Mouse (Mus musculus) lung, postnatal 0 days (tissue): ENCODE results near the gene Nrxn1. TPM values are rescaled to one million over a fixed set of nuclear protein-coding genes. Genes with fewer than 3 reads are reported as not detected.

Experiments
- ATAC-seq: fragments of 200-750 bp; cut with Nextera tagmentation; 2 replicates; pipeline ENCODE4 v1.8.0; 2017; ENCODE audit warnings: moderate library complexity
- DNase-seq: peaks from one replicate; pipeline ENCODE4 v3.0.0-alpha.2; 2016; ENCODE audit warnings: low spot score
- H3K27ac ChIP-seq: fragments of 300-500 bp; sonication (generic); 2 replicates; pipeline ENCODE4 v1.5.1; 2014; ENCODE audit warnings: antibody characterized with exemption, mild to moderate bottlenecking, low read length, mixed read lengths
- H3K27me3 ChIP-seq: fragments of 300-500 bp; sonication (generic); replicated peaks from 2 replicates; pipeline ENCODE4 v1.6.1; 2014; ENCODE audit warnings: low read length, mixed read lengths; ENCODE audit not compliant: insufficient read depth
- H3K36me3 ChIP-seq: fragments of 300-500 bp; sonication (generic); 2 replicates; pipeline ENCODE4 v1.6.1; 2014; ENCODE audit warnings: low read length, mixed read lengths; ENCODE audit not compliant: insufficient read depth
- H3K4me1 ChIP-seq: fragments of 300-500 bp; sonication (generic); 2 replicates; pipeline ENCODE4 v1.6.1; 2014; ENCODE audit warnings: antibody characterized with exemption, low read depth, low read length, mixed read lengths; ENCODE audit not compliant: insufficient read depth
- H3K4me2 ChIP-seq: fragments of 300-500 bp; sonication (generic); replicated peaks from 2 replicates; pipeline ENCODE4 v1.6.1; 2014; ENCODE audit warnings: low read depth, mild to moderate bottlenecking, low read length, moderate library complexity, mixed read lengths
- H3K4me3 ChIP-seq: fragments of 300-500 bp; sonication (generic); 2 replicates; pipeline ENCODE4 v1.5.1; 2014; ENCODE audit warnings: low read depth, low read length
- H3K9ac ChIP-seq: fragments of 300-500 bp; sonication (generic); replicated peaks from 2 replicates; pipeline ENCODE4 v1.6.1; 2014; ENCODE audit warnings: low read depth, mild to moderate bottlenecking
- H3K9me3 ChIP-seq: fragments of 300-500 bp; sonication (generic); 2 replicates; pipeline ENCODE4 v1.6.1; 2016; ENCODE audit warnings: low read length, mixed read lengths
- CTCF ChIP-seq: IDR thresholded peaks from 2 replicates; pipeline ENCODE4 v1.5.1; 2016; ENCODE audit warnings: antibody characterized with exemption, mild to moderate bottlenecking
- EP300 ChIP-seq: IDR thresholded peaks from 2 replicates; pipeline ENCODE4 v1.6.1; 2016; ENCODE audit warnings: antibody characterized with exemption, mild to moderate bottlenecking, control low read depth
- WGBS: fragments of 180-500 bp; shearing (Covaris S2); extraction: QIAGEN DNeasy Blood & Tissue Kit; methylation state at CpG from one replicate; pipeline ENCODE4 v1.1.7; 2014; 5-methylcytosine and 5-hydroxymethylcytosine counted together
- polyA plus RNA-seq: library from polyadenylated mRNA; unstranded; fragments of >200 nt; fragmentation: Nextera tagmentation; extraction: Ambion mirVana; gene quantifications from 2 replicates; pipeline ENCODE4 v1.2.1, GENCODE M21; 2015

Nrxn1 gene
- polyA plus RNA-seq, 1 experiment from 2014 or later, result 1.3 TPM

DNA sequence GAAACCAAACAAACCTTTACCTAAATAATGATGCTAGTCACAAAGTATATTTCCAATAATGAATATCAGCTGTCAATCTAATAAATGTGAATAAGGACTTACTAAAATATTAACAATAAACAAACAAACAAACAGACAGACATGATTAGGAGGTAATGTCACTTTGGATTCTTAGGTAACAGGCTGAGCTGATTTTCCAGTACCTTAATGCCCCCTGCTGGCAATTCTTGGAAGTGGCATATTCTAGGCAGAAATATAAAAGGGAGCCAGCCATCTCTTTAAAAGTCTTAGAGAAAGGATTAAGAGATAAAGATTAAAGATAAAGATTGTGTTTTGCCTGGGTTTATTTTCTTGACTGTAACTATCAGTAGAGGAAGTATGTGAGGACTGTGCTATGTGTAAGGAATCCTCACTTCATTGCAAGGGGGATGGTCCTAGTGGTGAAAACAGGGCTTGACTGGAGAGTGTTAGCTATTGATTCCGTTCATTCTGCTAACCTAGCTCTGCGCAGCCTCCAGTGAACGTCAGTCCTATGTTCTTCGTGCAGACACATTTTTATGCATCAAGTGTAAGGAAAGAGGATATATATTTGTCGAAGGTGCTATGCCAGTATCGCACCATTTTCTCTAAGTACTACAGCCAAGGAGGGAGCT is 591.7 kb downstream of the Nrxn1 start:
- Histone ChIP-seq H3K9me3 (no peaks in the 10 kb centered on the region), H3K36me3 (no peaks in the 10 kb centered on the region), H3K27ac (no peak overlapping the region), H3K4me1 (no peaks in the 10 kb centered on the region), H3K4me2 (no peak overlapping the region), H3K27me3 (no peaks in the 10 kb centered on the region), H3K9ac (no peak overlapping the region), H3K4me3 (no peak overlapping the region)
- WGBS, result 50% methylated on average over 6 of the region's 6 CpGs
- ATAC-seq (no peak), DNase-seq (peak; percentile 35)
- TF ChIP-seq EP300, result no peak
- peak; percentile 78 for TF ChIP-seq CTCF

DNA sequence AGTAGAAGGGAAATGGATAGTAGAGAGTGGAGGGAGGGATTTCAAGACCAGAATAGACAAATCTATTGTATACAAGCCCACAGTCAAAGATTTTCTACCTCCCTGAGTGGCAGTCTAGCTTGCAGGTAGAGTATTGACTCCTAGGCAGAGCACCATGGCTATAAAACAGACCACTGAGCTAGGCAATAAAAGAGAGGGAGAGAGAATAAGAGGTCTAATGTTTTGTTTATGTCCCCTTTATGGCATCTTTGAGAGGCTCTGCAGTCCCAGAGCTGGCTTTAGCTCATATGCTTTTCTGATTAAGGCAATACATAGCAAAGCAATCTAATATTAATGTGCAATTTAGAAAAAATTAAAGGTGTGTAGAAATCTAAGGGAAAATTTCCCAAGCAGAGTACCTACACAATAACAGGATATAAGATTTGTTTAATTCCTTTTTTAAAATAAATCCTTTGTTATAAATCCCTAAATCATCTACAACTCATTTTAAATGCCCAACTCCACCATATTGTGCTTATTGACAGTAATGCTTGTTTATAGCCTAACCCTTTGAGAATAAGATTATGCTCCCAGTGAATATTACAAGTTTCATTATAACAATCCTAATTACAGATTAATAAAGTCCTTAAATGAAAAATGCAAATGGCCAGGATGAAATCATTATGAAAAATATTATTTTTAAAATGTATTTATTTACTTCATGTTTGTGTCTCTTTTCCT is 613.2 kb downstream of the Nrxn1 start:
- TF ChIP-seq EP300 (no peak), CTCF (no peak)
- Histone ChIP-seq H3K9me3 (no peaks in the 10 kb centered on the region), H3K36me3 (no peaks in the 10 kb centered on the region), H3K4me1 (no peaks in the 10 kb centered on the region), H3K4me2 (no peak overlapping the region), H3K27me3 (no peaks in the 10 kb centered on the region), H3K9ac (no peak overlapping the region), H3K4me3 (no peak overlapping the region), H3K27ac (no peak overlapping the region)
- ATAC-seq (no peak), DNase-seq (no peak)

- Histone ChIP-seq H3K27ac (no peak overlapping the region), H3K4me2 (no peak overlapping the region), H3K4me3 (no peak overlapping the region), H3K9me3 (no peaks in the 10 kb centered on the region), H3K9ac (no peak overlapping the region), H3K4me1 (no peaks in the 10 kb centered on the region), H3K27me3 (peaks cover 20% of the 10 kb centered on the region), H3K36me3 (no peaks in the 10 kb centered on the region)
- ATAC-seq (no peak), DNase-seq (no peak)
- 27% methylated on average over 5 of the region's 5 CpGs for WGBS
- TF ChIP-seq CTCF (0 out of 2 replicates have a peak, but pooled peaks have one; percentile 7), EP300 (no peak)
Observed at GRCm38 (mm10) chr17:90456748-90457147, 636.1 kb downstream of the Nrxn1 start.

DNA sequence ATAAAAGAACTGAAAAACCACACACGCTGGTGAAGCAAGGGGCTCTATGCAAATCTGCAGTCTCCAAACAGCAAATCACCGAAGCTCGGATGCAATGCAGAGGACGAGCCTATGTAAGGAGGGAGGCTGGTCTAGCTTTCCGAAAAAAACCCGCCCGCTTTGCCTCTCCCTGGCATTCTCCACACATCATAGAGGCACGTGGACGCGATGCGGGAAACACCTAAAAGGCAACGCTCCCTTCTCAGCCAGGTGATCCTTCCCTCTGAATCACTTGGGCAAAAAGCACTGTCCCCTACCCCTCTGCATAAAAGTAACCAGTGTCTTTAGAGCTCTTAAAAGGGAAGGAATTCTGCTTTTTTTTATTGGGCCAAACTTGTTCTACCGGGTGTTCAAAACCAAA is 637.0 kb downstream of the Nrxn1 start:
- no peak overlapping the region for H3K9ac ChIP-seq
- WGBS, result under 1% methylated on average over 13 of the region's 13 CpGs
- H3K4me3 ChIP-seq, result peak overlapping the region; percentile 15; the same call in 1 of the 2 replicates
- H3K4me2 ChIP-seq, result peak overlapping the region; percentile 45
- no peaks in the 10 kb centered on the region for H3K9me3 ChIP-seq
- no peaks in the 10 kb centered on the region for H3K4me1 ChIP-seq
- no peak; the same call in 1 of the 2 replicates for ATAC-seq
- H3K36me3 ChIP-seq, result no peaks in the 10 kb centered on the region
- H3K27ac ChIP-seq, result no peak overlapping the region
- peaks cover 20% of the 10 kb centered on the region for H3K27me3 ChIP-seq
- peak; percentile 31 for DNase-seq
- no peak for TF ChIP-seq EP300
- no peak for TF ChIP-seq CTCF

DNA sequence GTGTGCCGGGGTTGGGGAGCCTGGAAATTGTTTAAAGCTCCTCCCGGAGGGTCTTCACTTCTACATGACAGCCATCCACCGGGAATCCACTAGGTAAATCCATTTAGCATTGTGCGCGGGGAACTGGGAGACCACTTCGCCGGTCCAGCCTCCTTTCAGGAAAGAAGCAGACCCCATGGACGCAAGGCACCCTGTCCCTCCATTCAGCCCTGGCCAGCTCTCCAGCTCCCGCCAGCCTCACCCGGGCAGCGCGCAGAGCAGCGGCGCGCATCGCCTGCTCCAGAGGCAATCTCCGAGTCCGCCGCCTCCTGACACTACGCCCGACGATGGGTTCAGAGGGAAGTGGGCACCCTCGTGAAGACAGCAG is 637.5 kb downstream of the Nrxn1 start:
- Histone ChIP-seq H3K9me3 (no peaks in the 10 kb centered on the region), H3K9ac (no peak overlapping the region), H3K27ac (no peak overlapping the region), H3K27me3 (peaks cover 20% of the 10 kb centered on the region), H3K4me3 (peak overlapping the region; percentile 15; the same call in 1 of the 2 replicates), H3K4me2 (peak overlapping the region; percentile 45), H3K4me1 (no peaks in the 10 kb centered on the region), H3K36me3 (no peaks in the 10 kb centered on the region)
- ATAC-seq, result no peak
- 1% methylated on average over 23 of the region's 23 CpGs for WGBS
- TF ChIP-seq EP300, result no peak
- TF ChIP-seq CTCF, result no peak
- no peak for DNase-seq

GRCm38 (mm10) chr17:90454738-90455408 is 638.0 kb downstream of the Nrxn1 start:
- DNase-seq, result no peak
- Histone ChIP-seq H3K27ac (no peak overlapping the region), H3K36me3 (no peaks in the 10 kb centered on the region), H3K9me3 (no peaks in the 10 kb centered on the region), H3K9ac (no peak overlapping the region), H3K4me2 (peak overlapping the region; percentile 45), H3K27me3 (peaks cover 20% of the 10 kb centered on the region), H3K4me3 (peak overlapping the region; percentile 15; the same call in 1 of the 2 replicates), H3K4me1 (no peaks in the 10 kb centered on the region)
- TF ChIP-seq EP300 (no peak), CTCF (no peak)
- under 1% methylated on average over 38 of the region's 41 CpGs for WGBS
- ATAC-seq, result no peak
